Mouse (Mus musculus): ENCODE measurements around the gene Copz1. TPM values are rescaled to one million over a fixed set of nuclear protein-coding genes. Genes with fewer than 3 reads are reported as not detected.

The Copz1 gene
- total RNA-seq (2021) = 10 to 100 TPM; 50.2 to 55.2 TPM
- polyA plus RNA-seq (2012; rRNA removed) = 58.7 and 96.8 TPM in 2 replicates
- long read RNA-seq, transcript Copz1-201 (9 exons, 1,676 nt) = major isoform, 48 of 54 reads
- long read RNA-seq, partial matches to known transcripts = 5 of 54 reads
- long read RNA-seq, other reads (novel, unspliced or antisense) = 1 of 54 reads

GRCm38 (mm10) chr15:103272419-103273279 is at the start of gene Copz1:
Gene Copz1, plus strand, starts transcription at chr15:103272714.
- TF ChIP-seq CTCF (IDR thresholded peaks at IDR 0.05) = peak; percentile 53
- TF ChIP-seq EP300 (IDR thresholded peaks at IDR 0.05; ENCODE audit: insufficient read depth, low read depth, low read length) = peak; percentile 77; the same call in 1 of the 2 replicates
- TF ChIP-seq POLR2A (IDR thresholded peaks at IDR 0.05; ENCODE audit: insufficient read depth, low read depth, low read length) = peak; percentile 91
- Histone ChIP-seq H3K27me3 (ENCODE audit: control insufficient read depth, insufficient read depth, low read length) (no peaks in the 10 kb centered on the region), H3K27ac (peak within 1 kb of the TSS; percentile 84), H3K9ac (ENCODE audit: low read depth, low read length) (peak within 1 kb of the TSS; percentile 77), H3K36me3 (ENCODE audit: control insufficient read depth, insufficient read depth, low read length) (peaks cover 3% of the 10 kb centered on the region), H3K4me1 (ENCODE audit: control insufficient read depth, insufficient read depth, low read length) (peaks cover 2% of the 10 kb centered on the region; the same call in 1 of the 2 replicates), H3K4me3 (peak within 1 kb of the TSS; percentile 98), H3K79me2 (replicated peaks; ENCODE audit: control insufficient read depth, insufficient read depth, low read length) (peaks cover 2% of the 10 kb centered on the region; the same call in 1 of the 2 replicates)
- DNase-seq = peak; percentile 92 to 98
- WGBS = under 1% methylated on average over 38 of the region's 38 CpGs
- intact Hi-C loops (cut with DNase I) = loop anchor here (5.0 kb wide), 1 partner anchor 35 kb away; no protein-coding TSS in a partner anchor

GRCm38 (mm10) chr15:103224161-103224560 is 48.4 kb upstream of the Copz1 start:
- Histone ChIP-seq H3K27ac (no peak overlapping the region), H3K27me3 (ENCODE audit: control insufficient read depth, insufficient read depth, low read length) (no peaks in the 10 kb centered on the region), H3K79me2 (replicated peaks; ENCODE audit: control insufficient read depth, insufficient read depth, low read length) (no peaks in the 10 kb centered on the region), H3K36me3 (ENCODE audit: control insufficient read depth, insufficient read depth, low read length) (peaks cover 8% of the 10 kb centered on the region), H3K4me3 (no peak overlapping the region), H3K9ac (ENCODE audit: low read depth, low read length) (no peak overlapping the region), H3K4me1 (ENCODE audit: control insufficient read depth, insufficient read depth, low read length) (peaks cover 1% of the 10 kb centered on the region)
- TF ChIP-seq EP300 (IDR thresholded peaks at IDR 0.05; ENCODE audit: insufficient read depth, low read depth, low read length) = no peak
- TF ChIP-seq POLR2A (IDR thresholded peaks at IDR 0.05; ENCODE audit: insufficient read depth, low read depth, low read length) = no peak
- TF ChIP-seq CTCF (IDR thresholded peaks at IDR 0.05) = no peak
- DNase-seq = no peak
- 90% methylated on average over 2 of the region's 2 CpGs for WGBS
- intact Hi-C loops (cut with DNase I) = no loop called here

GRCm38 (mm10) chr15:103227022-103227421 is 45.5 kb upstream of the Copz1 start:
- peaks cover 3% of the 10 kb centered on the region for H3K36me3 ChIP-seq (ENCODE audit: control insufficient read depth, insufficient read depth, low read length)
- no peak overlapping the region for H3K4me3 ChIP-seq
- H3K27me3 ChIP-seq (ENCODE audit: control insufficient read depth, insufficient read depth, low read length) = no peaks in the 10 kb centered on the region
- H3K27ac ChIP-seq = no peak overlapping the region
- peaks cover 2% of the 10 kb centered on the region for H3K4me1 ChIP-seq (ENCODE audit: control insufficient read depth, insufficient read depth, low read length)
- DNase-seq = no peak
- intact Hi-C loops (cut with DNase I) = no loop called here
- no peak for TF ChIP-seq POLR2A (IDR thresholded peaks at IDR 0.05; ENCODE audit: insufficient read depth, low read depth, low read length)
- no peak for TF ChIP-seq CTCF (IDR thresholded peaks at IDR 0.05)
- TF ChIP-seq EP300 (IDR thresholded peaks at IDR 0.05; ENCODE audit: insufficient read depth, low read depth, low read length) = no peak
- no peaks in the 10 kb centered on the region for H3K79me2 ChIP-seq (replicated peaks; ENCODE audit: control insufficient read depth, insufficient read depth, low read length)
- H3K9ac ChIP-seq (ENCODE audit: low read depth, low read length) = no peak overlapping the region
- 84% methylated on average over 3 of the region's 3 CpGs for WGBS

- intact Hi-C loops (cut with DNase I) = no loop called here
- no peak overlapping the region for H3K27ac ChIP-seq
- H3K79me2 ChIP-seq (replicated peaks; ENCODE audit: control insufficient read depth, insufficient read depth, low read length) = no peaks in the 10 kb centered on the region; the same call in 1 of the 2 replicates
- peaks cover 3% of the 10 kb centered on the region for H3K36me3 ChIP-seq (ENCODE audit: control insufficient read depth, insufficient read depth, low read length)
- no peak overlapping the region for H3K4me3 ChIP-seq
- no peak overlapping the region for H3K9ac ChIP-seq (ENCODE audit: low read depth, low read length)
- no peaks in the 10 kb centered on the region for H3K27me3 ChIP-seq (ENCODE audit: control insufficient read depth, insufficient read depth, low read length)
- no peak for DNase-seq
- TF ChIP-seq CTCF (IDR thresholded peaks at IDR 0.05) = no peak
- TF ChIP-seq POLR2A (IDR thresholded peaks at IDR 0.05; ENCODE audit: insufficient read depth, low read depth, low read length) = no peak
- TF ChIP-seq EP300 (IDR thresholded peaks at IDR 0.05; ENCODE audit: insufficient read depth, low read depth, low read length) = no peak
- WGBS = 68% methylated on average over 2 of the region's 2 CpGs
- peaks cover 2% of the 10 kb centered on the region for H3K4me1 ChIP-seq (ENCODE audit: control insufficient read depth, insufficient read depth, low read length)
Observed at GRCm38 (mm10) chr15:103227572-103227971, 44.9 kb upstream of the Copz1 start.

- peaks cover 3% of the 10 kb centered on the region for H3K36me3 ChIP-seq (ENCODE audit: control insufficient read depth, insufficient read depth, low read length)
- intact Hi-C loops (cut with DNase I) = no loop called here
- TF ChIP-seq EP300 (IDR thresholded peaks at IDR 0.05; ENCODE audit: insufficient read depth, low read depth, low read length) (no peak), POLR2A (IDR thresholded peaks at IDR 0.05; ENCODE audit: insufficient read depth, low read depth, low read length) (no peak), CTCF (IDR thresholded peaks at IDR 0.05) (no peak)
- WGBS = 54% methylated on average over 2 of the region's 2 CpGs
- H3K79me2 ChIP-seq (replicated peaks; ENCODE audit: control insufficient read depth, insufficient read depth, low read length) = no peaks in the 10 kb centered on the region; the same call in 1 of the 2 replicates
- H3K27ac ChIP-seq = no peak overlapping the region
- DNase-seq = no peak
- H3K4me1 ChIP-seq (ENCODE audit: control insufficient read depth, insufficient read depth, low read length) = peaks cover 2% of the 10 kb centered on the region
- no peaks in the 10 kb centered on the region for H3K27me3 ChIP-seq (ENCODE audit: control insufficient read depth, insufficient read depth, low read length)
- H3K4me3 ChIP-seq = no peak overlapping the region
- H3K9ac ChIP-seq (ENCODE audit: low read depth, low read length) = no peak overlapping the region
Observed at GRCm38 (mm10) chr15:103228904-103229303, 43.6 kb upstream of the Copz1 start.

Data from heart, adult 2 months (tissue).